Mouse (Mus musculus) A20 (cell line): Measurements from ENCODE around the gene Braf.

Experiments
- DNase-seq: peaks from one replicate; pipeline ENCODE4 v3.0.0-alpha.2; 2011; ENCODE audit warnings: low read depth, low spot score

The Braf gene

DNA sequence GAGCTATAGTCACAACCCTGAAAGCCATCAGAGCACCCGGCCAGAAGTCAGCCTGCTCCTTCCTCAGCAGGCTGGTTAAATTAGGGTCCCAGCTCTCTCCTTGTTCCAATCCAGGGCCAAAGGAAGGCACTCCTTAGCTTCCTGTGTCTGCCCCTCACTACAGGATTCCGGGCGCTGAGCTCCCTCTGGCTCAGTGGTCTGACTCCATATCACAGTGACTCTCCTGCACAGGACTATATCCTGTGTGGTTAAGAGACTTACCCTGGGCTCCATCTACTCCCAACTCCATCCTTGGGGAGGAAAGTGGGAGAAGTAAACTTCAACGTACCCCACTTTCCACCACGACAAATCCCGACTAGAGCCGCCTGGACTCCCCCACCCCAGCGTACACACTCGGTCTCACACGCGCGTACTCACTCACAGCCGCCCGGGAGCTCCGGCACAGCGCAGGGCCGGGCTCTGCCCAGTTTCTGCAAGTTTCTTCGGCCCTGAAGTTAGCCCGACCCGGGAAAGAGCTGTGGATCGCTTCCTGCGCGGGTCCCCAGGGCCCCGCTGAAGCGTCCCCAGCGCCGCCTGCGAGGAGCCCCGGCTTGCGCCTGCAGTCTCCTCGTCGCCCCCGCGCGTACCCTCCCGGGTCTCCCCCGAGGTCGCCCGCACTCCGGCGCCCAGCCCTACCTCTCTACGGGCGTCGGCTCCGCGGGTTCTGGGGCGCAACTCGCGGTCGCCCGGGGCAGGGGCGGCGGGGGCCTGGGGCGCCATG is 168.2 kb downstream of the Braf start:
- DNase-seq: no peak

DNA sequence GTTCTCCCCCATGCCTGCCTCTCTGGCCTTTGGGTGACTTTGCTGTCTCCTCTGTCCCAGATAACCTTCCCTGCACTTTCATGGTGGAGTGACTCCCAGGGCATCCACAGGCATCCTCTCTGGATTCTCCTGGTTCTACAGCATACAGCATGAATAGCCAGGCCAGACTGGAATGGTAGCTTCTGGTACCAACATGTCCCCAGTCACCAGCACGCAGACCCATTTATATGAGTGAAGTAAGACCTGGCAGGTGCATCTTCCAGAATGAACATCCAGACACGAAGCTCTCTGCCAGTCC is 169.7 kb downstream of the Braf start:
- DNase-seq: no peak

DNA sequence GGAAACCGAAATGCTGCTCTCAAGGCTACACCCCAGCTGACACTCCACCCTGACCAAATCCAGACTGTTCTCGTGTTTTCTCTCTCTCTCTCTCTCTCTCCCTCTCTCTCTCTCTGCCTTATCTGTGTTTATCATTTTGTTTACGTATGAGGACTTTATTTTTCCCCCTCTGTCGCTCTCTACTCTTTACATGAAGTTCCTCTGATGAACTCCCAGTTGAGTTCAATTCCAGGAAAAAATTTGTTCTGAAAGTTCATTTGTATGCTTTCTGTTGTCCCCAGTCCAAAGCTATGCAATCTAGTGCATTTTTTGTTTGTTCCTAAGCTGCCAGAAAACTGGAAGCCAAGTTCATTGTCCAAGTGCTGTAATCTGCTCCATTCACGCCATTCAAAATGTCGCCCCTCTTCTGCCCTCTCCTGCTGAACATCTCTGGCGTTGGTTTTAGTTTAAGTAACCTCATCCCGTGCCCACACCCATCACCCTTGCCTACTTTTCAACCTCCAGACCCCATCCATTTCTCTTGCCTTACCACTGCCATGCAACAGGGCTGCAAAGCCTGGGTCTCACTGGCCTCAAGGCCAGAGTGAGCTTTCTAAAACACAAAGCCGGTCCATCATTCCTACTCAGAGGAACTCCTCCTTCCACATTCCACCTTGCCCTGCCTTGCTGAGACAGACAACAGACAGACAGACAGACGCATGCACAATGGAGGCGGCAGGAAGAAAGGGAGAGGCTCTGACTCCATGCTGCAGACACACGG is 170.2 kb downstream of the Braf start:
- DNase-seq: no peak
